Mouse (Mus musculus) lung, postnatal 0 days (tissue): ENCODE data around the gene Rplp1. TPM values are rescaled to one million over a fixed set of nuclear protein-coding genes. Genes with fewer than 3 reads are reported as not detected.

Source experiments
- ATAC-seq: fragments of 200-750 bp; cut with Nextera tagmentation; 2 replicates; pipeline ENCODE4 v1.8.0; 2017; ENCODE audit warnings: moderate library complexity
- DNase-seq: peaks from one replicate; pipeline ENCODE4 v3.0.0-alpha.2; 2016; ENCODE audit warnings: low spot score
- H3K27ac ChIP-seq: fragments of 300-500 bp; sonication (generic); 2 replicates; pipeline ENCODE4 v1.5.1; 2014; ENCODE audit warnings: antibody characterized with exemption, mild to moderate bottlenecking, low read length, mixed read lengths
- H3K27me3 ChIP-seq: fragments of 300-500 bp; sonication (generic); replicated peaks from 2 replicates; pipeline ENCODE4 v1.6.1; 2014; ENCODE audit warnings: low read length, mixed read lengths; ENCODE audit not compliant: insufficient read depth
- H3K36me3 ChIP-seq: fragments of 300-500 bp; sonication (generic); 2 replicates; pipeline ENCODE4 v1.6.1; 2014; ENCODE audit warnings: low read length, mixed read lengths; ENCODE audit not compliant: insufficient read depth
- H3K4me1 ChIP-seq: fragments of 300-500 bp; sonication (generic); 2 replicates; pipeline ENCODE4 v1.6.1; 2014; ENCODE audit warnings: antibody characterized with exemption, low read depth, low read length, mixed read lengths; ENCODE audit not compliant: insufficient read depth
- H3K4me2 ChIP-seq: fragments of 300-500 bp; sonication (generic); replicated peaks from 2 replicates; pipeline ENCODE4 v1.6.1; 2014; ENCODE audit warnings: low read depth, mild to moderate bottlenecking, low read length, moderate library complexity, mixed read lengths
- H3K4me3 ChIP-seq: fragments of 300-500 bp; sonication (generic); 2 replicates; pipeline ENCODE4 v1.5.1; 2014; ENCODE audit warnings: low read depth, low read length
- H3K9ac ChIP-seq: fragments of 300-500 bp; sonication (generic); replicated peaks from 2 replicates; pipeline ENCODE4 v1.6.1; 2014; ENCODE audit warnings: low read depth, mild to moderate bottlenecking
- H3K9me3 ChIP-seq: fragments of 300-500 bp; sonication (generic); 2 replicates; pipeline ENCODE4 v1.6.1; 2016; ENCODE audit warnings: low read length, mixed read lengths
- CTCF ChIP-seq: IDR thresholded peaks from 2 replicates; pipeline ENCODE4 v1.5.1; 2016; ENCODE audit warnings: antibody characterized with exemption, mild to moderate bottlenecking
- EP300 ChIP-seq: IDR thresholded peaks from 2 replicates; pipeline ENCODE4 v1.6.1; 2016; ENCODE audit warnings: antibody characterized with exemption, mild to moderate bottlenecking, control low read depth
- WGBS: fragments of 180-500 bp; shearing (Covaris S2); extraction: QIAGEN DNeasy Blood & Tissue Kit; methylation state at CpG from one replicate; pipeline ENCODE4 v1.1.7; 2014; 5-methylcytosine and 5-hydroxymethylcytosine counted together
- polyA plus RNA-seq: library from polyadenylated mRNA; unstranded; fragments of >200 nt; fragmentation: Nextera tagmentation; extraction: Ambion mirVana; gene quantifications from 2 replicates; pipeline ENCODE4 v1.2.1, GENCODE M21; 2015

Gene Rplp1
- polyA plus RNA-seq, 1 experiment from 2014 or later, result 1,182 TPM

- ATAC-seq (no peak), DNase-seq (no peak)
- Histone ChIP-seq H3K4me1 (no peaks in the 10 kb centered on the region), H3K9me3 (no peaks in the 10 kb centered on the region), H3K4me3 (no peak overlapping the region), H3K9ac (no peak overlapping the region), H3K36me3 (no peaks in the 10 kb centered on the region; the same call in 1 of the 2 replicates), H3K27ac (no peak overlapping the region), H3K27me3 (no peaks in the 10 kb centered on the region), H3K4me2 (no peak overlapping the region)
- WGBS, result 55% methylated on average over 2 of the region's 2 CpGs
- TF ChIP-seq EP300 (no peak), CTCF (no peak)
Observed at GRCm38 (mm10) chr9:61933333-61933732, 19.0 kb upstream of the Rplp1 start.

- no peak overlapping the region for H3K4me3 ChIP-seq
- TF ChIP-seq CTCF (no peak), EP300 (no peak)
- ATAC-seq, result no peak
- no peak overlapping the region for H3K27ac ChIP-seq
- DNase-seq, result no peak
- H3K27me3 ChIP-seq, result no peaks in the 10 kb centered on the region
- no peaks in the 10 kb centered on the region for H3K9me3 ChIP-seq
- H3K4me1 ChIP-seq, result no peaks in the 10 kb centered on the region
- WGBS, result 83% methylated on average over 3 of the region's 3 CpGs
- H3K36me3 ChIP-seq, result no peaks in the 10 kb centered on the region; the same call in 1 of the 2 replicates
- H3K9ac ChIP-seq, result no peak overlapping the region
- H3K4me2 ChIP-seq, result no peak overlapping the region
Observed at GRCm38 (mm10) chr9:61932009-61932408, 17.7 kb upstream of the Rplp1 start.

GRCm38 (mm10) chr9:61925086-61925660 is 10.8 kb upstream of the Rplp1 start:
- no peak overlapping the region for H3K4me3 ChIP-seq
- TF ChIP-seq CTCF (no peak), EP300 (no peak)
- 80% methylated on average over 10 of the region's 10 CpGs for WGBS
- H3K9ac ChIP-seq, result no peak overlapping the region
- H3K4me1 ChIP-seq, result no peaks in the 10 kb centered on the region
- H3K27ac ChIP-seq, result no peak overlapping the region
- H3K27me3 ChIP-seq, result no peaks in the 10 kb centered on the region
- no peak overlapping the region for H3K4me2 ChIP-seq
- no peaks in the 10 kb centered on the region for H3K36me3 ChIP-seq
- H3K9me3 ChIP-seq, result no peaks in the 10 kb centered on the region
- ATAC-seq (no peak), DNase-seq (no peak)

GRCm38 (mm10) chr9:61920331-61920730 is 6.0 kb upstream of the Rplp1 start:
- Histone ChIP-seq H3K27me3 (no peaks in the 10 kb centered on the region), H3K9ac (no peak overlapping the region), H3K36me3 (no peaks in the 10 kb centered on the region), H3K27ac (no peak overlapping the region), H3K4me1 (no peaks in the 10 kb centered on the region), H3K4me3 (no peak overlapping the region), H3K9me3 (no peaks in the 10 kb centered on the region), H3K4me2 (no peak overlapping the region)
- WGBS, result 86% methylated on average over 6 of the region's 6 CpGs
- no peak for ATAC-seq
- TF ChIP-seq CTCF, result no peak
- no peak for TF ChIP-seq EP300
- DNase-seq, result no peak

- Histone ChIP-seq H3K27me3 (no peaks in the 10 kb centered on the region), H3K4me3 (no peak overlapping the region), H3K4me1 (no peaks in the 10 kb centered on the region), H3K9me3 (no peaks in the 10 kb centered on the region), H3K36me3 (no peaks in the 10 kb centered on the region), H3K9ac (no peak overlapping the region), H3K4me2 (no peak overlapping the region), H3K27ac (no peak overlapping the region)
- DNase-seq (no peak), ATAC-seq (no peak)
- TF ChIP-seq CTCF, result no peak
- TF ChIP-seq EP300, result no peak
- WGBS, result 94% methylated on average over 5 of the region's 5 CpGs
Observed at GRCm38 (mm10) chr9:61919464-61919863, 5.1 kb upstream of the Rplp1 start.

- no peak overlapping the region for H3K27ac ChIP-seq
- ATAC-seq, result no peak
Observed at GRCm38 (mm10) chr9:61917436-61917835, 3.1 kb upstream of the Rplp1 start.

More at GRCm38 (mm10) chr9:61917436-61917835, 3.1 kb upstream of the Rplp1 start:
- DNase-seq, result no peak
- Histone ChIP-seq H3K4me3 (no peak overlapping the region), H3K9me3 (no peaks in the 10 kb centered on the region), H3K27me3 (no peaks in the 10 kb centered on the region), H3K36me3 (peaks cover 5% of the 10 kb centered on the region; the same call in 1 of the 2 replicates), H3K4me1 (no peaks in the 10 kb centered on the region), H3K9ac (no peak overlapping the region), H3K4me2 (no peak overlapping the region)
- TF ChIP-seq EP300 (no peak), CTCF (no peak)
- WGBS, result 83% methylated on average over 6 of the region's 6 CpGs
